16 mouse cellular contexts compared by ENCODE assay signal in genomic region chr12:70140542-70140941, GRCm38 (mm10). TPM values are rescaled to one million over a fixed set of nuclear protein-coding genes. Genes with fewer than 3 reads are reported as not detected.
DNase-seq lines count a peak whose midpoint lies in the region; ATAC-seq and TF ChIP-seq lines count a peak whose summit lies in the region.
"Had no signal": no experiment of that assay in that cellular context is flagged by ENCODE, and none has a peak within 500 bp of the region (broad histone marks: within the 10 kb centered on the region; RNA-seq: fewer than 3 reads in every experiment).

No protein-coding gene starts in this region.

- no peaks in the 10 kb centered on the region for H3K36me3 ChIP-seq in liver, adult 2 months (ENCODE audit: control insufficient read depth, insufficient read depth, low read length)
- no peaks in the 10 kb centered on the region for H3K36me3 ChIP-seq in liver, embryonic 12.5 days
- no peaks in the 10 kb centered on the region for H3K36me3 ChIP-seq in G1E (replicated peaks)
- no peaks in the 10 kb centered on the region for H3K36me3 ChIP-seq in liver, embryonic 16.5 days (ENCODE audit: control insufficient read depth, insufficient read depth)
- H3K36me3 ChIP-seq: embryonic facial prominence, embryonic 10.5 days; hindbrain, embryonic 15.5 days had no signal

- no peak for TF ChIP-seq CTCF in liver, adult 2 months (IDR thresholded peaks at IDR 0.05; ENCODE audit: low read depth, low read length)
- no peak for TF ChIP-seq CTCF in G1E (IDR thresholded peaks at IDR 0.05; ENCODE audit: low read depth, low read length)

- no peaks in the 10 kb centered on the region for H3K27me3 ChIP-seq in liver, adult 2 months (ENCODE audit: control insufficient read depth, insufficient read depth, low read length)
- H3K27me3 ChIP-seq in liver, embryonic 12.5 days (replicated peaks): no peaks in the 10 kb centered on the region
- H3K27me3 ChIP-seq in G1E (ENCODE audit: insufficient read depth, low read length): peaks cover 22% of the 10 kb centered on the region
- H3K27me3 ChIP-seq in liver, embryonic 16.5 days (ENCODE audit: control insufficient read depth, insufficient read depth, low read depth, low read length): no peaks in the 10 kb centered on the region
- H3K27me3 ChIP-seq: hindbrain, embryonic 15.5 days had no signal

- no peak overlapping the region for H3K27ac ChIP-seq in liver, adult 2 months (replicated peaks; ENCODE audit: insufficient read depth, low read depth, low read length)
- no peak overlapping the region for H3K27ac ChIP-seq in liver, embryonic 12.5 days
- H3K27ac ChIP-seq in liver, embryonic 16.5 days (ENCODE audit: low read length): no peak overlapping the region
- H3K27ac ChIP-seq: embryonic facial prominence, embryonic 10.5 days; hindbrain, embryonic 15.5 days; stomach, postnatal 0 days had no signal

- H3K4me1 ChIP-seq in liver, adult 2 months (ENCODE audit: control insufficient read depth, insufficient read depth, low read length): no peaks in the 10 kb centered on the region; the same call in 1 of the 2 replicates
- H3K4me1 ChIP-seq in liver, embryonic 12.5 days: no peaks in the 10 kb centered on the region
- peaks cover 25% of the 10 kb centered on the region for H3K4me1 ChIP-seq in G1E (ENCODE audit: insufficient read depth, low read depth, low read length)
- H3K4me1 ChIP-seq in liver, embryonic 16.5 days (ENCODE audit: control insufficient read depth, low read depth, low read length): no peaks in the 10 kb centered on the region
- H3K4me1 ChIP-seq: hindbrain, embryonic 15.5 days had no signal

- no peaks in the 10 kb centered on the region for H3K9me3 ChIP-seq in liver, embryonic 12.5 days (replicated peaks)
- H3K9me3 ChIP-seq in G1E (replicated peaks): no peaks in the 10 kb centered on the region
- H3K9me3 ChIP-seq in liver, embryonic 16.5 days (replicated peaks; ENCODE audit: control insufficient read depth, low read length): no peaks in the 10 kb centered on the region
- H3K9me3 ChIP-seq: embryonic facial prominence, embryonic 10.5 days; hindbrain, embryonic 15.5 days had no signal

- ATAC-seq in liver, embryonic 12.5 days: no peak
- ATAC-seq in G1E (ENCODE audit: extremely low read depth, insufficient number of reproducible peaks, low FRiP score, poor library complexity, severe bottlenecking): peak; percentile 87
- ATAC-seq in liver, embryonic 16.5 days (ENCODE audit: low read depth): peak; percentile 41; the same call in 1 of the 2 replicates
- ATAC-seq: forebrain, postnatal 0 days had no signal

- WGBS in liver, adult 2 months: 90% methylated on average over 5 of the region's 5 CpGs
- 67% methylated on average over 5 of the region's 5 CpGs for WGBS in liver, embryonic 12.5 days (ENCODE audit: insufficient replicate concordance)
- 60% methylated on average over 5 of the region's 5 CpGs for WGBS in liver, embryonic 16.5 days (ENCODE audit: insufficient replicate concordance)

- H3K9ac ChIP-seq in liver, adult 2 months (ENCODE audit: low read depth, low read length): no peak overlapping the region
- no peak overlapping the region for H3K9ac ChIP-seq in liver, embryonic 12.5 days
- no peak overlapping the region for H3K9ac ChIP-seq in liver, embryonic 16.5 days (ENCODE audit: low read depth, low read length)
- H3K9ac ChIP-seq: forebrain, postnatal 0 days; hindbrain, embryonic 15.5 days had no signal

- TF ChIP-seq POLR2A in liver, adult 2 months (IDR thresholded peaks at IDR 0.05; ENCODE audit: extremely low read depth, insufficient read depth, low read length): no peak

- DNase-seq in liver, adult 2 months (ENCODE audit: extremely low read depth, low read depth, low spot score): peak; percentile 19
- DNase-seq in G1E (ENCODE audit: low spot score): peak; percentile 57
- peak; percentile 67 to 72 for DNase-seq in spleen, postnatal 36 days (ENCODE audit: low spot score in 2 of 2)
- DNase-seq in neural tube, embryonic 10.5 days (ENCODE audit: extremely low spot score, low spot score): no peak
- no peak for DNase-seq in kidney, adult 8-10 months
- DNase-seq: cerebellum, adult 9-11 months; forebrain, postnatal 0 days; gastrocnemius, postnatal 25 days; kidney, adult 9 months; right cerebral cortex, postnatal 4 days had no signal

- no peak overlapping the region for H3K4me3 ChIP-seq in liver, adult 2 months (ENCODE audit: insufficient read depth, low read depth, low read length)
- H3K4me3 ChIP-seq in liver, embryonic 12.5 days: no peak overlapping the region
- no peak overlapping the region for H3K4me3 ChIP-seq in G1E (ENCODE audit: low read depth, low read length)
- H3K4me3 ChIP-seq in liver, embryonic 16.5 days (ENCODE audit: low read depth, low read length): no peak overlapping the region
- H3K4me3 ChIP-seq: embryonic facial prominence, embryonic 10.5 days; hindbrain, embryonic 15.5 days had no signal

- H3K4me2 ChIP-seq in liver, embryonic 12.5 days: no peak overlapping the region
- H3K4me2 ChIP-seq in liver, embryonic 16.5 days (ENCODE audit: low read depth, low read length): no peak overlapping the region
- H3K4me2 ChIP-seq: hindbrain, embryonic 15.5 days had no signal

- no peaks in the 10 kb centered on the region for H3K79me2 ChIP-seq in liver, adult 2 months (ENCODE audit: control insufficient read depth, insufficient read depth, low read length)

RNA-seq across cellular contexts. Expression of gene Abhd12b, which starts 13.4 kb away (rescaled TPM):
- total RNA-seq in liver, adult 2 months (2014; rRNA removed): not detected in 2 replicates
- polyA plus RNA-seq in liver, adult 2 months (2012; rRNA removed): not detected in 2 replicates
- not detected in 2 replicates for polyA plus RNA-seq in liver, embryonic 12.5 days (2016; fragmentation: Nextera tagmentation; extraction: Ambion mirVana)
- not detected in 2 replicates for total RNA-seq in G1E (2014; fragmentation: Nextera tagmentation)
- 0.11 and 0.17 TPM in 2 replicates for total RNA-seq in G1E (2017)
- polyA plus RNA-seq in G1E (2012): not detected in 2 replicates
- not detected in 2 replicates for polyA plus RNA-seq in liver, embryonic 16.5 days (2015; fragmentation: Nextera tagmentation; extraction: Ambion mirVana)
- total RNA-seq: forebrain, postnatal 0 days; gastrocnemius, postnatal 25 days had no signal
- polyA plus RNA-seq: embryonic facial prominence, embryonic 10.5 days; heart, embryonic 16.5 days; hindbrain, embryonic 15.5 days had no signal

RNA-seq across cellular contexts. Expression of gene Nin, which starts 27.0 kb away (rescaled TPM):
- 2.1 and 2.9 TPM in 2 replicates for total RNA-seq in liver, adult 2 months (2014; rRNA removed)
- polyA plus RNA-seq in liver, adult 2 months (2012; rRNA removed): 0.51 and 1.1 TPM in 2 replicates
- 4.0 and 4.4 TPM in 2 replicates for polyA plus RNA-seq in liver, embryonic 12.5 days (2016; fragmentation: Nextera tagmentation; extraction: Ambion mirVana)
- total RNA-seq in G1E (2014; fragmentation: Nextera tagmentation): 43.1 and 54.0 TPM in 2 replicates
- total RNA-seq in G1E (2017): 58.3 and 60.6 TPM in 2 replicates
- polyA plus RNA-seq in G1E (2012): 22.2 and 24.8 TPM in 2 replicates
- 3.1 TPM in 2 replicates for polyA plus RNA-seq in liver, embryonic 16.5 days (2015; fragmentation: Nextera tagmentation; extraction: Ambion mirVana)

Comparison
In these comparisons a context has a peak if more than half of its experiments do, and no peak if none do; other contexts are left out.
1. DNase-seq: peak in liver, adult 2 months (single experiment), G1E (single experiment) and spleen, postnatal 36 days (2 of 2); none in neural tube, embryonic 10.5 days (single experiment) and kidney, adult 8-10 months (0 of 2).